Mouse (Mus musculus): ENCODE results near the gene Cyp51. TPM values are rescaled to one million over a fixed set of nuclear protein-coding genes. Genes with fewer than 3 reads are reported as not detected.
"Not testable (repeated sequence)": the region's sequence is repeated elsewhere in the genome, so short reads cannot be mapped to it uniquely, and the experiment has no call there.

Gene Cyp51
- total RNA-seq (2021) = 10 to 100 TPM; 64.8 to 79.6 TPM
- long read RNA-seq, experiment 1, transcript Cyp51-201 (10 exons, 3,931 nt) = major isoform, 112 of 129 reads
- long read RNA-seq, experiment 1, partial matches to known transcripts = 4 of 129 reads
- long read RNA-seq, experiment 1, other reads (novel, unspliced or antisense) = 11 of 129 reads
- long read RNA-seq, experiment 2, transcript Cyp51-201 (10 exons, 3,931 nt) = major isoform, 138 of 157 reads
- long read RNA-seq, experiment 2, partial matches to known transcripts = 1 of 157 reads
- long read RNA-seq, experiment 2, other reads (novel, unspliced or antisense) = 17 of 157 reads

GRCm38 (mm10) chr5:4104341-4105040 is at the start of gene Cyp51:
Cyp51 (minus strand) TSS chr5:4104746.
- peak; percentile 93 for DNase-seq (ENCODE audit: low spot score in 2 of 2)

- no peak for DNase-seq (ENCODE audit: low spot score in 2 of 2)
Measured at GRCm38 (mm10) chr5:4112570-4113098, 8.1 kb upstream of the Cyp51 start.

GRCm38 (mm10) chr5:4107056-4107455 is 2.5 kb upstream of the Cyp51 start:
- not testable (repeated sequence) for DNase-seq (ENCODE audit: low spot score in 2 of 2)

GRCm38 (mm10) chr5:4105651-4106186 is 1.2 kb upstream of the Cyp51 start:
- DNase-seq (ENCODE audit: low spot score in 2 of 2) = no peak

GRCm38 (mm10) chr5:4103626-4104340 is 763 bp downstream of the Cyp51 start:
- DNase-seq (ENCODE audit: low spot score in 2 of 2) = peak in 1 of 2 experiments; percentile 34

- DNase-seq (ENCODE audit: low spot score in 2 of 2) = no peak
Measured at GRCm38 (mm10) chr5:4101770-4102169, 2.8 kb downstream of the Cyp51 start.

- DNase-seq (ENCODE audit: low spot score in 2 of 2) = no peak
Measured at GRCm38 (mm10) chr5:4101031-4101430, 3.5 kb downstream of the Cyp51 start.

- DNase-seq (ENCODE audit: low spot score in 2 of 2) = no peak
Measured at GRCm38 (mm10) chr5:4094471-4094870, 10.1 kb downstream of the Cyp51 start.

GRCm38 (mm10) chr5:4088190-4088589 is 16.4 kb downstream of the Cyp51 start:
- no peak for DNase-seq (ENCODE audit: low spot score in 2 of 2)

- DNase-seq (ENCODE audit: low spot score in 2 of 2) = no peak
Measured at GRCm38 (mm10) chr5:4086309-4086708, 18.2 kb downstream of the Cyp51 start.

GRCm38 (mm10) chr5:4084948-4085347 is 19.6 kb downstream of the Cyp51 start:
- no peak for DNase-seq (ENCODE audit: low spot score in 2 of 2)

- no peak for DNase-seq (ENCODE audit: low spot score in 2 of 2)
Measured at GRCm38 (mm10) chr5:4081513-4081912, 23.0 kb downstream of the Cyp51 start.

- no peak for DNase-seq (ENCODE audit: low spot score in 2 of 2)
Measured at GRCm38 (mm10) chr5:4080861-4081260, 23.7 kb downstream of the Cyp51 start.

- DNase-seq (ENCODE audit: low spot score in 2 of 2) = no peak
Measured at GRCm38 (mm10) chr5:4079086-4079485, 25.5 kb downstream of the Cyp51 start.

- no peak for DNase-seq (ENCODE audit: low spot score in 2 of 2)
Measured at GRCm38 (mm10) chr5:4067203-4067602, 37.3 kb downstream of the Cyp51 start.

GRCm38 (mm10) chr5:4066476-4067115 is 38.0 kb downstream of the Cyp51 start:
- no peak for DNase-seq (ENCODE audit: low spot score in 2 of 2)

- no peak for DNase-seq (ENCODE audit: low spot score in 2 of 2)
Measured at GRCm38 (mm10) chr5:4060313-4060712, 44.2 kb downstream of the Cyp51 start.

- DNase-seq (ENCODE audit: low spot score in 2 of 2) = no peak
Measured at GRCm38 (mm10) chr5:4040922-4041321, 63.6 kb downstream of the Cyp51 start.

GRCm38 (mm10) chr5:4040372-4040771 is 64.2 kb downstream of the Cyp51 start:
- DNase-seq (ENCODE audit: low spot score in 2 of 2) = no peak

GRCm38 (mm10) chr5:4039351-4039750 is 65.2 kb downstream of the Cyp51 start:
- no peak for DNase-seq (ENCODE audit: low spot score in 2 of 2)

GRCm38 (mm10) chr5:4036686-4037085 is 67.9 kb downstream of the Cyp51 start:
- DNase-seq (ENCODE audit: low spot score in 2 of 2) = no peak

All from layer of hippocampus, postnatal 14 days (tissue).